Mouse (Mus musculus) activated CD4-positive, CD25-positive, alpha-beta regulatory T cell, adult 4 months (primary cell): ENCODE data around the gene Prss46. TPM values are rescaled to one million over a fixed set of nuclear protein-coding genes. Genes with fewer than 3 reads are reported as not detected.

Source experiments
- ATAC-seq: one replicate; pipeline ENCODE4 v1.8.0; 2017
- polyA plus RNA-seq, 2 experiments: library from polyadenylated mRNA; unstranded; fragments of 100-300 nt; shearing (Covaris generic); gene quantifications; one replicate each; pipeline ENCODE4 v1.2.1; 2017

The Prss46 gene
- polyA plus RNA-seq, 2 experiments from 2014 or later: not detected

- ATAC-seq: no peak
Observed at GRCm38 (mm10) chr9:110899451-110900008, 55.2 kb downstream of the Prss46 start.

GRCm38 (mm10) chr9:110901204-110901603 is 56.9 kb downstream of the Prss46 start:
- no peak for ATAC-seq

GRCm38 (mm10) chr9:110902271-110902670 is 58.0 kb downstream of the Prss46 start:
- no peak for ATAC-seq

Other genes starting within 250 kb of the Prss46 start
- gene Nradd, start 220.1 kb upstream of the Prss46 start, polyA plus RNA-seq: 1 to 10 TPM; 2.4 to 3.4 TPM
- 10 to 100 TPM; 26.4 to 33.4 TPM for gene Nbeal2, start 190.3 kb upstream of the Prss46 start, polyA plus RNA-seq
- gene Ccdc12, start 188.0 kb upstream of the Prss46 start, polyA plus RNA-seq: 100 to 1,000 TPM; 224 to 285 TPM
- not detected for gene Myl3, start 102.6 kb upstream of the Prss46 start, polyA plus RNA-seq
- not detected for gene Pth1r, start 97.4 kb upstream of the Prss46 start, polyA plus RNA-seq
- gene Prss42, start 46.3 kb upstream of the Prss46 start, polyA plus RNA-seq: not detected
- gene Prss44, start 30.5 kb upstream of the Prss46 start, polyA plus RNA-seq: under 1 TPM in 1 of 2 experiments, not detected in 1; 0.37 TPM
- not detected for gene Prss43, start 17.8 kb upstream of the Prss46 start, polyA plus RNA-seq
- gene Prss45, start 9.9 kb upstream of the Prss46 start, polyA plus RNA-seq: not detected
- not detected for gene Prss50, start 13.5 kb downstream of the Prss46 start, polyA plus RNA-seq
- 10 to 100 TPM in 1 of 2 experiments, 1 to 10 TPM in 1; 9.8 to 10.3 TPM for gene Als2cl, start 35.4 kb downstream of the Prss46 start, polyA plus RNA-seq
- 1 to 10 TPM in 1 of 2 experiments, under 1 TPM in 1; 0.90 to 2.2 TPM for gene Tmie, start 35.6 kb downstream of the Prss46 start, polyA plus RNA-seq
- under 1 TPM in 1 of 2 experiments, not detected in 1; 0.95 TPM for gene Fam240a, start 72.4 kb downstream of the Prss46 start, polyA plus RNA-seq
- gene Tdgf1, start 101.7 kb downstream of the Prss46 start, polyA plus RNA-seq: 1 to 10 TPM; 2.2 TPM
- under 1 TPM; 0.13 to 0.58 TPM for gene Lrrc2, start 107.0 kb downstream of the Prss46 start, polyA plus RNA-seq
- not detected for gene Rtp3, start 146.1 kb downstream of the Prss46 start, polyA plus RNA-seq
- not detected for gene Ltf, start 174.8 kb downstream of the Prss46 start, polyA plus RNA-seq
- 10 to 100 TPM; 17.6 to 21.9 TPM for gene Ccrl2, start 213.0 kb downstream of the Prss46 start, polyA plus RNA-seq